Mouse (Mus musculus) lung, adult 2 months (tissue): ENCODE measurements around the gene Aktip.

Experiments used
- CTCF ChIP-seq: fragments of 200-500 bp; IDR thresholded peaks from 2 replicates; pipeline ENCODE4 v1.5.1; 2011; ENCODE audit warnings: mild to moderate bottlenecking, low read length, control low read depth; ENCODE audit not compliant: insufficient read depth
- POLR2A ChIP-seq: fragments of 200-500 bp; IDR thresholded peaks from 2 replicates; pipeline ENCODE4 v1.6.1; 2011; ENCODE audit warnings: low read depth, mild to moderate bottlenecking, control low read depth, low read length, borderline replicate concordance; ENCODE audit errors: extremely low read depth

GRCm38 (mm10) chr8:91207676-91208075 lies 7.9 kb upstream of the Aktip start:
- TF ChIP-seq CTCF (no peak), POLR2A (no peak)
